Mouse (Mus musculus): ENCODE results near the gene Apba2.

GRCm38 (mm10) chr7:64535269-64535668 is 33.8 kb downstream of the Apba2 start:
- no peak for TF ChIP-seq CTCF (IDR thresholded peaks at IDR 0.05; ENCODE audit: low read depth, low read length)
- TF ChIP-seq POLR2A (IDR thresholded peaks at IDR 0.05; ENCODE audit: borderline replicate concordance, low read depth, low read length) = no peak
